Mouse (Mus musculus) testis, adult 2 months (tissue): ENCODE data around the gene Ap2m1.

Experiments used
- CTCF ChIP-seq: fragments of 200-500 bp; IDR thresholded peaks from 2 replicates; pipeline ENCODE4 v1.5.1; 2012; ENCODE audit warnings: low read depth, mild to moderate bottlenecking, inconsistent platforms, low read length, moderate library complexity; ENCODE audit not compliant: control insufficient read depth, insufficient read depth, insufficient replicate concordance
- POLR2A ChIP-seq: fragments of 200-500 bp; IDR thresholded peaks from 2 replicates; pipeline ENCODE4 v1.6.1; 2012; ENCODE audit warnings: low read depth, mild to moderate bottlenecking, inconsistent platforms, low read length, moderate library complexity; ENCODE audit not compliant: control insufficient read depth

DNA sequence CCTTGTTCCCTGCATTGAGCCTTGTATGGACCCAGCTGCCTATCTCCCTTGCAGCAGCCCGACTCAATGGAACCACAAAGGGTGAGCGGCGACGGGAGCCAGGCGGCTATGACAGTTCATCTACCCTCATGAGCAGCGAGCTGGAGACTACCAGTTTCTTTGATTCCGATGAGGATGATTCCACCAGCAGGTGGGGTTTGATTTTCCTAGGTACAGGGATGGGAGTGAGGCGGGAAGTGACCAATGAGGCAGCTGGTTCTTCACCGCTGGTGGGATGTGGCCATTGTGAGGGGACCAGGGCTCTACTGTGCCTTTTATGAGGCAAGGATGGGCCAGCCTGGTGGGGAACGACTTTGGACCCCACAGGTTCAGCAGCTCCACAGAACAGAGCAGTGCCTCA is 11.4 kb upstream of the Ap2m1 start:
- TF ChIP-seq CTCF (no peak), POLR2A (no peak)
